Mouse (Mus musculus) ES-E14 (cell line): ENCODE measurements at regions not wholly inside any gene's neighbourhood (a gene's known extent, or its start where the extent isn't known, plus 50 kb on each side); places are given as distances from the start of the nearest gene placed in this dataset.

Experiments
- CHD2 ChIP-seq: IDR thresholded peaks from 2 replicates; pipeline ENCODE4 v1.6.1; 2014; ENCODE audit warnings: mild to moderate bottlenecking, low read depth, low read length, inconsistent platforms
- HCFC1 ChIP-seq: IDR thresholded peaks from 2 replicates; pipeline ENCODE4 v1.6.1; 2012; ENCODE audit warnings: low read length, inconsistent platforms, borderline replicate concordance; ENCODE audit not compliant: insufficient read depth
- MAFK ChIP-seq: IDR thresholded peaks from 2 replicates; pipeline ENCODE4 v1.6.1; 2014; ENCODE audit warnings: mild to moderate bottlenecking, low read depth, low read length, inconsistent platforms; ENCODE audit not compliant: insufficient read depth
- ZNF384 ChIP-seq: IDR thresholded peaks from 2 replicates; pipeline ENCODE4 v1.6.1; 2012; ENCODE audit warnings: low read depth, low read length, inconsistent platforms

DNA sequence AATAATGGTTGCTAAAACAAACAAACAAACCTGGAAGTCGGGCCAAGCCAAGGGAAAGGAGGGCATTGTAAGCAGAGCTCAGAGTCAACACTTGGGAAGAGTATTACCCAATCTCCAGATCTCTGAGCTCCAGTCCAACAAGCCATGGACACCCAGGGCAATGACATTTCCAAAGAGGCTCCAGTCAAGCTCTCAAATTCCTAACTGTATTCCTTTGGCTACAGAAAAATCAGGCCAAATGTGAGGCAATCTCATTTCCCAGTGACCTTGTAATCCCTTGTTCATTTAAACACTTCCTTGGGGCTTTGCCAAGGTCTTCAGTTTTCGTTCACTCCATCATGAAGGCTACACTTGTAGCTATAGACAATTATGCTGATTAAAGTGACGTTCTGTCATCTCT is 59.5 kb upstream of the Lmo4 start:
- TF ChIP-seq HCFC1, result no peak
- no peak for TF ChIP-seq MAFK
- TF ChIP-seq ZNF384, result no peak
- no peak for TF ChIP-seq CHD2
